In the genomic region with DNA sequence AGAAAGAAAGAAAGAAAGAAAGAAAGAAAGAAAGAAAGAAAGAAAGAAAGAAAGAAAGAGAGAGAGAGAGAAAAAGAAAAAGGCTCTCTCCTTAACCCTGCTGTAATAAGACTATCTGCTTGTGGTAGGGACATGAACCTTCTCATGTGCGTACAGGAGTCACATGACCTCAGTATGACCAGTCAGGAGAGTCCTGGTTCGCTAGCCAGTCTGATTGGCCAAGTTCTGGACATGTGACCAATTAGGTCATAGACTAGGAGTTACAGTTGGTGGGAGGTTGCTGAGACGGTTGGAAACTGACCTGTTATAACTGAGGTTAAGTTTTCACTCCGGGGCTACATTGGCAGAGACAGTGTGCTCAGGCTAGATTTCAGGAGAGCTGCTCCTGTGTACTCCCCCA, we compare ENCODE assay signal across 10 mouse cellular contexts.
"Had no signal": no experiment of that assay in that cellular context is flagged by ENCODE, and none has a peak within 500 bp of the region (broad histone marks: within the 10 kb centered on the region; RNA-seq: fewer than 3 reads in every experiment).

No protein-coding gene starts in this region.

- DNase-seq: kidney, adult 9 months; kidney, postnatal 36 days; layer of hippocampus, adult 9-11 months; layer of hippocampus, postnatal 36 days; lung, embryonic 14.5 days; lung, postnatal 10 days; right cerebral cortex, adult 18-20 months; right cerebral cortex, postnatal 25 days; thymus, adult 2 months; thymus, postnatal 25 days had no signal
